Mouse (Mus musculus) MEL (cell line): Measurements from ENCODE around the gene Fgfr2. TPM values are rescaled to one million over a fixed set of nuclear protein-coding genes. Genes with fewer than 3 reads are reported as not detected.

ENCODE experiments used
- DNase-seq: peaks from one replicate; pipeline ENCODE4 v3.0.0; 2011; ENCODE audit warnings: low read depth, low spot score
- H3K27ac ChIP-seq: 2 replicates; pipeline ENCODE4 v1.5.1; 2012; ENCODE audit warnings: low read depth, mild to moderate bottlenecking, control low read depth, low read length, moderate library complexity; ENCODE audit not compliant: control insufficient read depth
- H3K27me3 ChIP-seq, 2 experiments: fragments of 150-350 bp in 1 of 2; sonication (generic) in 1 of 2; 2 replicates each; pipeline ENCODE4 v1.6.1; 2012; ENCODE audit warnings: low read length in 2 of 2, mild to moderate bottlenecking in 2 of 2, improper control_type of control experiment in 1 of 2, moderate library complexity in 1 of 2; ENCODE audit not compliant: insufficient read depth in 2 of 2, control insufficient read depth in 1 of 2
- H3K36me3 ChIP-seq, 2 experiments: 2 replicates each; pipeline ENCODE4 v1.6.1; 2012 to 2014; ENCODE audit warnings: low read length in 2 of 2, improper control_type of control experiment in 1 of 2, inconsistent platforms in 1 of 2, mild to moderate bottlenecking in 1 of 2; ENCODE audit not compliant: insufficient read depth in 2 of 2, control insufficient read depth in 1 of 2
- H3K4me1 ChIP-seq, 2 experiments: fragments of 150-350 bp in 1 of 2; sonication (generic) in 1 of 2; 2 replicates each; pipeline ENCODE4 v1.6.1; 2012; ENCODE audit warnings: low read length in 2 of 2, improper control_type of control experiment in 1 of 2, mild to moderate bottlenecking in 1 of 2; ENCODE audit not compliant: insufficient read depth in 2 of 2, control insufficient read depth in 1 of 2
- H3K4me3 ChIP-seq, 2 experiments: fragments of 150-350 bp in 1 of 2; sonication (generic) in 1 of 2; 2 replicates each; pipeline ENCODE4 v1.5.1; 2012; ENCODE audit warnings: low read depth in 2 of 2, low read length in 2 of 2, mild to moderate bottlenecking in 2 of 2, moderate library complexity in 2 of 2, control low read depth in 1 of 2, improper control_type of control experiment in 1 of 2; ENCODE audit not compliant: control insufficient read depth in 1 of 2, insufficient read depth in 1 of 2
- H3K79me2 ChIP-seq: 2 replicates; pipeline ENCODE4 v1.6.1; 2012; ENCODE audit warnings: mild to moderate bottlenecking, low read length, moderate library complexity; ENCODE audit not compliant: control insufficient read depth, poor library complexity, insufficient read depth
- H3K9ac ChIP-seq: 2 replicates; pipeline ENCODE4 v1.6.1; 2012; ENCODE audit warnings: low read depth, mild to moderate bottlenecking, control low read depth, low read length, moderate library complexity; ENCODE audit not compliant: control insufficient read depth, poor library complexity, severe bottlenecking
- H3K9me3 ChIP-seq: fragments of 150-350 bp; sonication (generic); replicated peaks from 2 replicates; pipeline ENCODE4 v1.6.1; 2012; ENCODE audit warnings: mild to moderate bottlenecking, low read length, improper control_type of control experiment, moderate library complexity; ENCODE audit not compliant: insufficient read depth
- CHD1 ChIP-seq: IDR thresholded peaks from 2 replicates; pipeline ENCODE4 v1.6.1; 2012; ENCODE audit warnings: low read depth, mild to moderate bottlenecking, inconsistent platforms, low read length, improper control_type of control experiment
- CTCF ChIP-seq, 3 experiments: IDR thresholded peaks in 2 of 3; conservative IDR thresholded peaks in 1 of 3; 2 replicates each; pipeline ENCODE4 v1.5.1; 2011 to 2012; ENCODE audit warnings: low read length in 3 of 3, low read depth in 2 of 3, mild to moderate bottlenecking in 2 of 3, improper control_type of control experiment in 1 of 3, inconsistent platforms in 1 of 3, mixed read lengths in 1 of 3, moderate library complexity in 1 of 3; ENCODE audit not compliant: control insufficient read depth in 1 of 3, insufficient read depth in 1 of 3, poor library complexity in 1 of 3, severe bottlenecking in 1 of 3
- E2F4 ChIP-seq: IDR thresholded peaks from 2 replicates; pipeline ENCODE4 v1.6.1; 2011; ENCODE audit warnings: low read depth, low read length, improper control_type of control experiment, borderline replicate concordance
- ETS1 ChIP-seq: IDR thresholded peaks from 2 replicates; pipeline ENCODE4 v1.6.1; 2012; ENCODE audit warnings: low read depth, mild to moderate bottlenecking, inconsistent platforms, low read length, improper control_type of control experiment, moderate library complexity
- GATA1 ChIP-seq: IDR thresholded peaks from 2 replicates; pipeline ENCODE4 v1.6.1; 2011; ENCODE audit warnings: low read depth, low read length, improper control_type of control experiment
- JUND ChIP-seq: IDR thresholded peaks from 2 replicates; pipeline ENCODE4 v1.6.1; 2011; ENCODE audit warnings: low read depth, mild to moderate bottlenecking, improper control_type of control experiment, low read length
- MAFK ChIP-seq: IDR thresholded peaks from 2 replicates; pipeline ENCODE4 v1.6.1; 2011; ENCODE audit warnings: low read depth, mild to moderate bottlenecking, low read length, improper control_type of control experiment, borderline replicate concordance
- MEF2A ChIP-seq: IDR thresholded peaks from 2 replicates; pipeline ENCODE4 v1.6.1; 2014; ENCODE audit warnings: low read depth, mild to moderate bottlenecking, inconsistent platforms, low read length, improper control_type of control experiment; ENCODE audit not compliant: poor library complexity, insufficient replicate concordance, severe bottlenecking; ENCODE audit errors: extremely low read depth
- MYB ChIP-seq: IDR thresholded peaks from 2 replicates; pipeline ENCODE4 v1.6.1; 2011; ENCODE audit warnings: mild to moderate bottlenecking, low read depth, low read length, improper control_type of control experiment
- NELFE ChIP-seq: IDR thresholded peaks from 2 replicates; pipeline ENCODE4 v1.6.1; 2011; ENCODE audit warnings: low read depth, low read length, improper control_type of control experiment
- POLR2AphosphoS2 ChIP-seq: IDR thresholded peaks from 2 replicates; pipeline ENCODE4 v1.6.1; 2011; ENCODE audit warnings: low read length, improper control_type of control experiment
- POLR2AphosphoS5 ChIP-seq: IDR thresholded peaks from 2 replicates; pipeline ENCODE4 v1.6.1; 2012; ENCODE audit warnings: low read depth, borderline replicate concordance, mild to moderate bottlenecking, inconsistent platforms, low read length, moderate library complexity, mixed read lengths
- RCOR1 ChIP-seq: IDR thresholded peaks from 2 replicates; pipeline ENCODE4 v1.6.1; 2012; ENCODE audit warnings: low read depth, mild to moderate bottlenecking, inconsistent platforms, low read length, improper control_type of control experiment
- SMC3 ChIP-seq: IDR thresholded peaks from 2 replicates; pipeline ENCODE4 v1.6.1; 2011; ENCODE audit warnings: low read depth, low read length, improper control_type of control experiment
- UBTF ChIP-seq: IDR thresholded peaks from 2 replicates; pipeline ENCODE4 v1.6.1; 2012; ENCODE audit warnings: low read depth, mild to moderate bottlenecking, inconsistent platforms, low read length, improper control_type of control experiment, moderate library complexity, borderline replicate concordance; ENCODE audit not compliant: insufficient read depth
- USF2 ChIP-seq, 2 experiments: IDR thresholded peaks; 2 replicates each; pipeline ENCODE4 v1.6.1; 2011 to 2012; ENCODE audit warnings: improper control_type of control experiment in 2 of 2, low read length in 2 of 2, borderline replicate concordance in 1 of 2, inconsistent platforms in 1 of 2, low read depth in 1 of 2, mild to moderate bottlenecking in 1 of 2; ENCODE audit not compliant: insufficient read depth in 1 of 2
- ZC3H11A ChIP-seq: IDR thresholded peaks from 2 replicates; pipeline ENCODE4 v1.6.1; 2012; ENCODE audit warnings: low read depth, mild to moderate bottlenecking, inconsistent platforms, low read length, improper control_type of control experiment
- polyA plus RNA-seq, 2 experiments: library from polyadenylated mRNA; stranded (reverse) in 1 of 2; unstranded in 1 of 2; fragments of >175 nt in 1 of 2; fragments of >200 nt in 1 of 2; gene quantifications; 2 replicates each; pipeline versions ENCODE4 v1.2.1 to v1.2.4; 2012; ENCODE audit warnings: low replicate concordance in 2 of 2, low read depth in 1 of 2; ENCODE audit not compliant: insufficient read length in 2 of 2, insufficient read depth in 1 of 2, missing spikeins in 1 of 2
- total RNA-seq: library from RNA; depleted of rRNA; stranded (reverse); fragments of 300-350 nt; gene quantifications from 2 replicates; pipeline ENCODE4 v1.2.3, GENCODE M21; 2012

Fgfr2 gene
- total and polyA plus RNA-seq, 3 experiments: not detected

DNA sequence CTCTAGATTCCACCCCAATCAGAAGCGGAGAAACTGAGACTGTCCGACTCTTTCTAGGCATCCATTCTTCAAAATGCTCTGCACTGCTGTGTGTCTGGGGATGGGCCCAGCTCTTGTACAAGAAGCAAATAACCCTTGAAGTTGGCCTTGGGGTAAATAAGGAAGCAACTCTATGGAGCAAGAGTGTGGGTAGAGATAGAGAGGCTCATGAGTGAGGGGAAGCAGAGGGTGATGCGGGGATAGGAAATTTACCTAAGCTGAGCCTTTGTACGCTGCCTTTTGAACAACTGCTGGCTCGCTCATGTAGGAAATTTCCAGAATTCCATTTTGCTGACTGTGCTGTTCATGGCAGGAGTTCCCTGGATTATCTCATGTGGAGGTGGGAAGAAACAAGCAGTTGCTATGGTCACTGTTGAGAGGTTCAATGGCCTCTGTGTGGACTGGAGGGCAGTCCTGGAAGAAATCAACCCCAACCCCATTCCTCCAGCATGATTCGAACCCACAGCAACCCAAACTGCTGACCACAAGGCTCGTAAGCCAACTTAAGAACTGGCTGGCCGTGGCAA is 896.0 kb downstream of the Fgfr2 start:
- 0 out of 2 replicates have a peak overlapping the region, but pooled peaks have one; percentile 11 for H3K27ac ChIP-seq
- H3K79me2 ChIP-seq: no peaks in the 10 kb centered on the region
- H3K9ac ChIP-seq: no peak overlapping the region
- TF ChIP-seq NELFE: no peak
- no peak for TF ChIP-seq MEF2A
- peak; percentile 48; the same call in 1 of the 2 replicates for TF ChIP-seq MAFK
- no peak for TF ChIP-seq POLR2AphosphoS5
- TF ChIP-seq GATA1: no peak
- no peak for TF ChIP-seq E2F4
- TF ChIP-seq CHD1: no peak
- TF ChIP-seq SMC3: 0 out of 2 replicates have a peak, but pooled peaks have one; percentile 1
- TF ChIP-seq MYB: no peak
- no peak for TF ChIP-seq JUND
- no peaks in the 10 kb centered on the region for H3K9me3 ChIP-seq
- H3K4me3 ChIP-seq: no peak overlapping the region
- no peaks in the 10 kb centered on the region for H3K27me3 ChIP-seq
- H3K36me3 ChIP-seq: peaks cover 0 to 5% of the 10 kb centered on the region in 2 experiments; a peak in 2 of 4 replicates
- peak; percentile 58 for DNase-seq
- peaks cover 4 to 22% of the 10 kb centered on the region in 2 experiments; a peak in 3 of 4 replicates for H3K4me1 ChIP-seq

DNA sequence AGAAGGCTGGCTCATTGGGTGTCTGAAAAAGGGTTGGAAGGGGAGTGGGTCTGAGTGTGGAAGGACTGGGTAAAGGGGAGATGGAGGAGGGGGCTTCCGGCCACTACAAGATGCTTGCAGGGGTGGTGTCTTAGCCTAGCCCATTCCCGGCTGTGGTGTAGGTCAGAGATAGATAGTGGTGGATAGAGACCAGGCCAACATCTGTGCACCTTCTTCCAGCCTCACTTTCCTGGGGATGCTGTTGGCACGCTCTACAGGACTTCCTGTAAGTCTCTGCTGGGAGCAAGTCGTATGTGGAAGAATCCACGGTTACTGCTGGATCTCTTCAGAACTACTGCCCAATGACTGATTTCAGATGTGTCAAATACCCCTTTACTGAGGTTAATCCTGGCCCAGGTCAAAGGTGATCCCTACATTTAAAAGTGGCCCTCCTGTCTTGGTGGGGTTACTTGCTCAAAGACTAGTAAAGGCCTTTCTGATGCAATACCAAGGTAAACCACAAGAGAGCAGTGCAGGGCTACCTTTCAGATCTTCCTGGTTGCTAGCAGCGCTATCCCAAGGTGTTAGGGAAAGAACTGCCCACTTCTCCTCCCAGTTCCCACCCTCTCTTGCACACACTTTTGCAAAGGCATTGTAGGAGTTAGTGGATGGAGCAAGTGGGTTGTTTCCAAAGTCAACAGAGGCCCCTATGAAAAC is 896.6 kb downstream of the Fgfr2 start:
- Histone ChIP-seq H3K27ac (0 out of 2 replicates have a peak overlapping the region, but pooled peaks have one; percentile 11), H3K4me3 (no peak overlapping the region), H3K27me3 (no peaks in the 10 kb centered on the region), H3K4me1 (peaks cover 3 to 16% of the 10 kb centered on the region in 2 experiments; a peak in 3 of 4 replicates), H3K9me3 (no peaks in the 10 kb centered on the region), H3K79me2 (no peaks in the 10 kb centered on the region), H3K36me3 (peaks cover 0 to 3% of the 10 kb centered on the region in 2 experiments; a peak in 1 of 4 replicates), H3K9ac (no peak overlapping the region)
- peak; percentile 89 for DNase-seq
- no peak for TF ChIP-seq RCOR1
- no peak for TF ChIP-seq USF2 (IDR thresholded peaks at IDR 0.05; ENCODE audit: borderline replicate concordance in 1 of 2, insufficient read depth in 1 of 2, low read depth in 1 of 2, low read length in 2 of 2)
- TF ChIP-seq CTCF (IDR thresholded peaks at IDR 0.05 in 2 of 3, conservative IDR thresholded peaks at IDR 0.05 in 1 of 3; ENCODE audit: control insufficient read depth in 1 of 3, insufficient read depth in 1 of 3, low read depth in 2 of 3, low read length in 3 of 3, poor library complexity in 1 of 3, severe bottlenecking in 1 of 3): peak; percentile 78 to 99 (median 92)
- TF ChIP-seq POLR2AphosphoS2: no peak
- peak; percentile 99 for TF ChIP-seq SMC3
- TF ChIP-seq ZC3H11A: peak; percentile 99
- TF ChIP-seq POLR2AphosphoS5: no peak
- TF ChIP-seq UBTF: no peak
- no peak for TF ChIP-seq ETS1
